Mouse (Mus musculus): Measurements from ENCODE around the gene Raver1.

GRCm38 (mm10) chr9:21062928-21063327, 28.9 kb downstream of the Raver1 start:
- TF ChIP-seq POLR2A (IDR thresholded peaks at IDR 0.05; ENCODE audit: low read depth, low read length) (no peak), CTCF (IDR thresholded peaks at IDR 0.05; ENCODE audit: borderline replicate concordance, insufficient read depth, low read length) (no peak)
